Mouse (Mus musculus) WW6 (cell line): ENCODE data around the gene Yy1.
A peak's percentile ranks its signal among the peaks of the same experiment; 100 is the strongest.

Experiments
- DNase-seq: peaks from one replicate; pipeline ENCODE4 v3.0.0-alpha.2; 2013; ENCODE audit warnings: low read depth, low spot score

The Yy1 gene

GRCm38 (mm10) chr12:108792546-108793452 lies at the start of gene Yy1:
Gene Yy1, plus strand, starts transcription at chr12:108792973.
- DNase-seq: peak; percentile 97

GRCm38 (mm10) chr12:108745990-108746389 lies 46.8 kb upstream of the Yy1 start:
- no peak for DNase-seq

- DNase-seq: no peak
Observed at GRCm38 (mm10) chr12:108749019-108749418, 43.8 kb upstream of the Yy1 start.

- DNase-seq: no peak
Observed at GRCm38 (mm10) chr12:108749454-108749853, 43.3 kb upstream of the Yy1 start.

- no peak for DNase-seq
Observed at GRCm38 (mm10) chr12:108750226-108750625, 42.5 kb upstream of the Yy1 start.

GRCm38 (mm10) chr12:108751790-108752189 lies 41.0 kb upstream of the Yy1 start:
- DNase-seq: no peak

- no peak for DNase-seq
Observed at GRCm38 (mm10) chr12:108755141-108755540, 37.6 kb upstream of the Yy1 start.

GRCm38 (mm10) chr12:108756611-108757010 lies 36.2 kb upstream of the Yy1 start:
- no peak for DNase-seq

- peak; percentile 95 for DNase-seq
Observed at GRCm38 (mm10) chr12:108757717-108758257, 35.0 kb upstream of the Yy1 start.

- DNase-seq: no peak
Observed at GRCm38 (mm10) chr12:108758273-108758672, 34.5 kb upstream of the Yy1 start.

- DNase-seq: no peak
Observed at GRCm38 (mm10) chr12:108758682-108759081, 34.1 kb upstream of the Yy1 start.

GRCm38 (mm10) chr12:108759266-108759665 lies 33.5 kb upstream of the Yy1 start:
- no peak for DNase-seq

GRCm38 (mm10) chr12:108760016-108760415 lies 32.8 kb upstream of the Yy1 start:
- DNase-seq: no peak

GRCm38 (mm10) chr12:108760500-108761020 lies 32.2 kb upstream of the Yy1 start:
- no peak for DNase-seq

- no peak for DNase-seq
Observed at GRCm38 (mm10) chr12:108761209-108761608, 31.6 kb upstream of the Yy1 start.

- DNase-seq: no peak
Observed at GRCm38 (mm10) chr12:108761665-108762064, 31.1 kb upstream of the Yy1 start.

GRCm38 (mm10) chr12:108763057-108763796 lies 29.5 kb upstream of the Yy1 start:
- DNase-seq: no peak

GRCm38 (mm10) chr12:108764917-108765678 lies 27.7 kb upstream of the Yy1 start:
- no peak for DNase-seq

GRCm38 (mm10) chr12:108765751-108766221 lies 27.0 kb upstream of the Yy1 start:
- no peak for DNase-seq

GRCm38 (mm10) chr12:108766316-108766715 lies 26.5 kb upstream of the Yy1 start:
- DNase-seq: no peak

- DNase-seq: no peak
Observed at GRCm38 (mm10) chr12:108766866-108767265, 25.9 kb upstream of the Yy1 start.
